Mouse (Mus musculus) c-Kit-positive CD71-negative TER-119-negative erythroid progenitor cells, embryonic 14.5 days (primary cell): Measurements from ENCODE around the gene Cmtm7.

ENCODE experiments used
- DNase-seq: peaks from one replicate; pipeline ENCODE4 v3.0.0-alpha.2; 2013; ENCODE audit warnings: low read depth

Cmtm7 gene

GRCm38 (mm10) chr9:114794491-114794890 lies 12.8 kb upstream of the Cmtm7 start:
- DNase-seq: no peak

GRCm38 (mm10) chr9:114793764-114794295 lies 12.2 kb upstream of the Cmtm7 start:
- no peak for DNase-seq

- DNase-seq: no peak
These were observed 8.3 kb upstream of the Cmtm7 start for GRCm38 (mm10) chr9:114789989-114790388.

GRCm38 (mm10) chr9:114789557-114789956 lies 7.9 kb upstream of the Cmtm7 start:
- no peak for DNase-seq

- no peak for DNase-seq
These were observed 7.0 kb upstream of the Cmtm7 start for GRCm38 (mm10) chr9:114788697-114789096.

- no peak for DNase-seq
These were observed 6.1 kb upstream of the Cmtm7 start for GRCm38 (mm10) chr9:114787716-114788115.

- DNase-seq: no peak
These were observed 5.5 kb upstream of the Cmtm7 start for GRCm38 (mm10) chr9:114787134-114787533.

- no peak for DNase-seq
These were observed 3.9 kb upstream of the Cmtm7 start for GRCm38 (mm10) chr9:114785432-114786125.

GRCm38 (mm10) chr9:114780746-114781525 lies 720 bp downstream of the Cmtm7 start:
- DNase-seq: no peak

GRCm38 (mm10) chr9:114779984-114780745 lies 1.5 kb downstream of the Cmtm7 start:
- no peak for DNase-seq

- DNase-seq: no peak
These were observed 2.8 kb downstream of the Cmtm7 start for GRCm38 (mm10) chr9:114778877-114779276.

GRCm38 (mm10) chr9:114778047-114778390 lies 3.6 kb downstream of the Cmtm7 start:
- no peak for DNase-seq

GRCm38 (mm10) chr9:114777178-114778046 lies 4.2 kb downstream of the Cmtm7 start:
- DNase-seq: no peak

GRCm38 (mm10) chr9:114776361-114776760 lies 5.3 kb downstream of the Cmtm7 start:
- no peak for DNase-seq

GRCm38 (mm10) chr9:114775272-114775671 lies 6.4 kb downstream of the Cmtm7 start:
- DNase-seq: no peak

GRCm38 (mm10) chr9:114774629-114775028 lies 7.0 kb downstream of the Cmtm7 start:
- no peak for DNase-seq

GRCm38 (mm10) chr9:114771565-114771964 lies 10.1 kb downstream of the Cmtm7 start:
- no peak for DNase-seq

- no peak for DNase-seq
These were observed 11.4 kb downstream of the Cmtm7 start for GRCm38 (mm10) chr9:114770224-114770623.

- DNase-seq: no peak
These were observed 13.6 kb downstream of the Cmtm7 start for GRCm38 (mm10) chr9:114768066-114768465.

GRCm38 (mm10) chr9:114767507-114767906 lies 14.1 kb downstream of the Cmtm7 start:
- no peak for DNase-seq

GRCm38 (mm10) chr9:114767030-114767429 lies 14.6 kb downstream of the Cmtm7 start:
- no peak for DNase-seq

- DNase-seq: no peak
These were observed 18.3 kb downstream of the Cmtm7 start for GRCm38 (mm10) chr9:114763341-114763740.
